Mouse (Mus musculus): ENCODE results near the gene Tgfb1i1.

- no peak for TF ChIP-seq CTCF (IDR thresholded peaks at IDR 0.05; ENCODE audit: low read depth)
- no peak for TF ChIP-seq EP300 (IDR thresholded peaks at IDR 0.05; ENCODE audit: low read depth)
These were observed 42.4 kb upstream of the Tgfb1i1 start for GRCm38 (mm10) chr7:128204179-128204578.
